Mouse (Mus musculus) E14TG2a.4 (cell line): ENCODE data around the gene Canx.
A peak's percentile ranks its signal among the peaks of the same experiment; 100 is the strongest.
"Not testable (repeated sequence)": the region's sequence is repeated elsewhere in the genome, so short reads cannot be mapped to it uniquely, and the experiment has no call there.

Experiments used
- H3K27me3 ChIP-seq: 2 replicates; pipeline ENCODE4 v1.6.1; 2014; ENCODE audit warnings: low read length, control low read depth; ENCODE audit not compliant: insufficient read depth
- H3K36me3 ChIP-seq: 2 replicates; pipeline ENCODE4 v1.6.1; 2014; ENCODE audit warnings: low read length, control low read depth; ENCODE audit not compliant: insufficient read depth
- H3K4me1 ChIP-seq: replicated peaks from 2 replicates; pipeline ENCODE4 v1.6.1; 2014; ENCODE audit warnings: low read depth, low read length, control low read depth
- H3K4me3 ChIP-seq: replicated peaks from 2 replicates; pipeline ENCODE4 v1.5.1; 2014; ENCODE audit warnings: mild to moderate bottlenecking, low read length
- H3K9me3 ChIP-seq: 2 replicates; pipeline ENCODE4 v1.6.1; 2014; ENCODE audit warnings: low read length, control low read depth
- CTCF ChIP-seq: conservative IDR thresholded peaks from 2 replicates; pipeline ENCODE4 v1.5.1; 2014; ENCODE audit warnings: low read length
- NANOG ChIP-seq: IDR thresholded peaks from 2 replicates; pipeline ENCODE4 v1.6.1; 2014; ENCODE audit warnings: borderline replicate concordance, low read length, mixed read lengths
- POU5F1 ChIP-seq: IDR thresholded peaks from 2 replicates; pipeline ENCODE4 v1.6.1; 2014; ENCODE audit warnings: low read length, borderline replicate concordance

Canx gene

DNA sequence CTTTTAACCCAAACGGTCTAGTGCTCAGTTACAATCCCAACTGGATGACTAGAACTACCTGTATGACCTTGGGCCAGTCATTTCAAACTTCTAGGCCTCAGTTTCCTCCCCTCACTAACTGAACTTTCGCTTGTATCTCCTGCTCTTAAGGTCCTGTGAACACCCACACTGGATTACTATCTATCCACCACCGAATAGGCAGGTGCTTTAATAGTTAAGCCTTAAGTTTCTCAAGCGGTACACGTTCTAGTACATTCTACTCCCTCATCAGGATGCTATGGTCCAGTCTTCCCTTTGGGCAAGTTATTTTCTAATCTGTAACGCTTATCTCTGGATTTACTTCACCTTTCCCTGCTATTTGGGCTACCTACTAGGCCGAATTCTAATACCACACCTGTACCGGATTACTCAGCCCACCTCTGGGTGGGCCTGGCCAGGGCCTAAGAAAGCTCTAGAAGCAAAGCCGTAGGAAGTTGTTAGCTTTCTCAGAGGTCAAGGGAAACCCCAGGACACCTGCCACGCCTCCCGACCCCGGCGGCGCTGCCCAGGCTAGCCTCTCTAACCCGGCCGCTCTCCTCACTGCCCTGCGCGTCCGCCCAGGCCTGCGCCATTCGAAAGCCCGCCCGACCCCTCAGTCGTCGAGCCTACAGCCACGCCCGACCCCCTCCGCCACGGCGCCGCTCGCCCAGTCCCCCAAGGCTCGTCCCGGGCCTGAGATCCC, 562 bp downstream of the Canx start:
- TF ChIP-seq NANOG, result no peak
- TF ChIP-seq POU5F1, result no peak
- no peak for TF ChIP-seq CTCF
- peaks cover 65% of the 10 kb centered on the region for H3K36me3 ChIP-seq

DNA sequence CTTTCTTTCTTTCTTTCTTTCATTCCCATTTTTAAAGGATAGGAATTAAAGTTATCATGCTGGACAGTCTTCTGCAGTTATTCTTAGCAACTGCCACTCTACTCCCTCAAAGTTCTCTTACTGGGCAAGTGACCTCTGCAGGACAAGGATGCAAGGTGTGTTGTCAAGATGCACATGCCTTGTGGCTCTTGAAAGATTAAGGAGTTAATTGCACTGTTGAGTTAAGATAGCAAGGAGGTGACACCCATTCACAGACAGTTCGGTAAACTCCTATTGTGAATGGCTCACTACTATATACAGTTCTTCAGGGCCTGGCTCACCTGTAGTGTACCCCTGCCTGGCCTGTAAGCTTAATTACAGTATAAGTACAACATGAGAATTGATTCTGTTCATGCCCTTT, 1.6 kb downstream of the Canx start:
- Histone ChIP-seq H3K36me3 (peaks cover 70% of the 10 kb centered on the region), H3K27me3 (no peaks in the 10 kb centered on the region), H3K4me1 (peaks cover 68% of the 10 kb centered on the region), H3K9me3 (no peaks in the 10 kb centered on the region), H3K4me3 (peak overlapping the region; percentile 95)
- TF ChIP-seq NANOG (no peak), CTCF (no peak), POU5F1 (no peak)

More for the DNA sequence above, 562 bp downstream of the Canx start:
- Histone ChIP-seq H3K4me1 (peaks cover 60% of the 10 kb centered on the region), H3K27me3 (no peaks in the 10 kb centered on the region), H3K9me3 (no peaks in the 10 kb centered on the region), H3K4me3 (peak overlapping the region; percentile 95)

DNA sequence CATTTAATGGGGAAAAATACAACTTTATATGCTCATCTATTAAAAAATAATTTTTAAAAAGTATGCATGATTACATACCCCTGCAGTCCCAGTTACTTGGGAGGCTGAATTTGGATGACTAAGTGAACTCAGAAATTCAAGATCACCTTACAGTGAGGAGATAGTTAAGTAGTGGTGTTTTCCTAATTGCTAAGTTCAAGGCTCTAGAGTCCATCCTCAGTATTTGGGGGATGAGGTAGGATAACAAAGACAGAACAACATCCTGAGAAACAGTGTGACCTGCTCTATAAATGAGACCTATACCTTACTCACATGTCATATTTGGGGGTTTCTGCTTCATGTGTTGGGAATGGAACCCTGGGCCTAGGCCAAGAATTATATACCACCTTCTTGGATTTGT, 3.1 kb downstream of the Canx start:
- H3K4me1 ChIP-seq, result peaks cover 68% of the 10 kb centered on the region
- peaks cover 67% of the 10 kb centered on the region for H3K36me3 ChIP-seq
- no peaks in the 10 kb centered on the region for H3K9me3 ChIP-seq
- H3K4me3 ChIP-seq, result peak overlapping the region; percentile 95; the same call in 1 of the 2 replicates
- no peaks in the 10 kb centered on the region for H3K27me3 ChIP-seq
- TF ChIP-seq POU5F1, result no peak
- no peak for TF ChIP-seq NANOG
- no peak for TF ChIP-seq CTCF

DNA sequence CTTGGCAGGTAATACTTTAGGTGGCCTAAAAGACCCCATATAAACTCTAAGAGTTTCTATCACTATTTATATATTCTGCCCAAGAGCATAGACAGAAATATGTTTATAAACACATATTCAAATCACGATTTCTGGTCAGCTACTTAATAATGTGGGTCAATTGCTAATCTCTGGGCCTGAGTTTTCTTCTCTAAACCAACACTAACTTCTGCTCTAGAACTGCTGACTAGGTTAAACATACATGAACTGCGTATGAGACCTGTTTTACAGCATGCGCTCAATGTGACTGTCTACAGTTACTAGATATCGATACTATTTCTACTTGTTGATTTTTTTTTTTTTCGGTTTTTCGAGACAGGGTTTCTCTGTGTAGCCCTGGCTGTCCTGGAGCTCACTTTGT, 4.2 kb downstream of the Canx start:
- Histone ChIP-seq H3K4me1 (peaks cover 67% of the 10 kb centered on the region), H3K9me3 (no peaks in the 10 kb centered on the region), H3K4me3 (no peak overlapping the region), H3K27me3 (no peaks in the 10 kb centered on the region), H3K36me3 (peaks cover 72% of the 10 kb centered on the region)
- TF ChIP-seq NANOG (no peak), POU5F1 (no peak), CTCF (no peak)

DNA sequence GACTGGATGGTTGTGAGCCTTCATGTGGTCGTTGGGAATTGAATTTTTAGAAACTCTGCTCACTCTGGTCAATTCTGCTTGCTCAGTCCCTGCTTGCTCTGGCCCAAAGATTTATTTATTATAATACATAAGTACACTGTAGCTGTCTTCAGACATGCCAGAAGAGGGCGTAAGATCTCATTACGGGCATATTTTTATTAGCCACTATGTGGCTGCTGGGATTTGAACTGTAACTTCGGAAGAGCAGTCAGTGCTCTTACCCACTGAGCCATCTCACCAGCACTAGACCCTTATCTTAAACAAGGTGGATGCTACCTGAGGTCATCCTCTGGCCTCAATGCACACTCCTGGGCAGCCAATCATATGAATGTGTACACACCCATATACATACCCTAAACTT, 6.1 kb downstream of the Canx start:
- not testable (repeated sequence) for H3K27me3 ChIP-seq, H3K4me3 ChIP-seq, H3K9me3 ChIP-seq
- Histone ChIP-seq H3K4me1 (peaks cover 79% of the 10 kb centered on the region), H3K36me3 (peaks cover 83% of the 10 kb centered on the region)

DNA sequence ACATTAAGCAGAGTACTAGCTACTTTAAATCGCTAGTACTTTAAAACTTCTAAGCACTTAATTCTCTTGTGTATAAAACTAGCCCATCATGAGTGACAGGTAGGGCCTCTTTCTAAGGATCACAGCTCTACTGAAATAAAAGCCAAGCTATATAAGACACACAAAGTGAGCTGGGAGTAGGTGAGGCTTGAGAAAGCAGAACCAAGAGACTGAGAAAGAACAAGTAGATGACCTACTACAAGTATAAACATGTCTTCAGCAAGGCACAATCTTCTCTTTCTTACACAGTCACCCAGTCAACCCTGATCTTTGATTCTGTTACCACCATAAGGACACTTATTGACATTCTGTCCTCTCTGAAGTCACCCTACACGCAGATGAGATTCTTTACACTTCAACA, 12.7 kb downstream of the Canx start:
- Histone ChIP-seq H3K36me3 (peaks cover 91% of the 10 kb centered on the region), H3K27me3 (no peaks in the 10 kb centered on the region), H3K4me3 (no peak overlapping the region), H3K4me1 (peaks cover 53% of the 10 kb centered on the region), H3K9me3 (no peaks in the 10 kb centered on the region)
- no peak for TF ChIP-seq POU5F1
- TF ChIP-seq NANOG, result no peak

DNA sequence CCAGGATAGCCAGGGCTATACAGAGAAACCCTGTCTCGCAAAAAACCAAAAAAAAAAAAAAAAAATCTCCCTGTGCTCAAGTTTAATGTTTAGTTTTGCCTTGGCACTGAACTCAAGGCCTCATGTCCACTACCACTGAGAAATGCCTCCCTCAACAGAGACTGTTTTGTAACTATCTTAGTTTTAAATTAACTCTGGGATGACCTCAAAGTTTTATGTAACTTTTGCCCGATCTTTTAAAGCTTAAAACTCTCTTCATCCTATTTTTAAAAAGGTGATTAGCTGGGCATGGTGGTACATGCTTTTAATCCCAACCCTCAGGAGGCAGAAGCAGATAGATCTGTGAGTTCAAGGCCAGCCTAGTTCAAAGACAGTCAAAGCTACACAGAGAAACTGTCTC, 22.1 kb downstream of the Canx start:
- TF ChIP-seq NANOG (no peak), POU5F1 (no peak), CTCF (no peak)

DNA sequence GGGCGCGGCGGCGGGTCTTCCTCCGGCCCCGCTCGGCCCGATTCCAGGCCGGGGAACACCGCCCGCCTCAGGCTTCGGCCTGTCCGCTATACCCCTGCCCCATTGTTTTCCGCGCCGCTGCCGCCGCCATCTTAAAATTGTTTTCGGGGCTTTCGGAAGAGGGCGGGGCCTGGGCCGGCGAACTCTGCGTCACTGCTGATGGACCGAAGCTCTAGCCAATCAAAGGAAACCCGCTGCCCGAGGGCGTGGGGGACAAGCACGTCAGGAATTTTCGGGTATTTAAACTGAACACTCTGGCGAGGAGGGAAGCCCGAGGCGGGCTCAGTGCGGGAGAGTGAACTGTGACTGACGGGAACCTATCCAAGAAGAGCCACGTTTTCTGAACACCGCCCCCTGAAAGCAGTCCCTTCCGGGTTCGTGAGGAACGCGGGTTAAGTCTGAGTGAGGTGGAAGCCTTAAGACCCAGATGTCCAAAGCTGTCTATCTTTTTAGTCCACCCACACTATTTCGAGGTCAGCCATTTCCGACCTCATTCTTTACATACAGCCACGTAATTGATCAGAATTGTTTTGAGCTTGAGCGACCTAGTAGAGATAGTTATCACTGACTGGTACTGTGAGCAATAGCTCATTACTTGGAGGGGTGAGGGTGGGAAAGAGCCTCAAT, 33.1 kb downstream of the Canx start, which contains the start of gene Maml1:
Gene Maml1, minus strand, starts transcription at position 122 of the 666 bp plus-strand sequence.
- Histone ChIP-seq H3K27me3 (no peaks in the 10 kb centered on the region), H3K36me3 (peaks cover 70% of the 10 kb centered on the region), H3K4me3 (peak within 1 kb of the TSS; percentile 92), H3K4me1 (peaks cover 60% of the 10 kb centered on the region), H3K9me3 (no peaks in the 10 kb centered on the region)
- TF ChIP-seq POU5F1 (no peak), CTCF (no peak), NANOG (no peak)

More for the DNA sequence above, 22.1 kb downstream of the Canx start:
- Histone ChIP-seq H3K27me3 (no peaks in the 10 kb centered on the region), H3K4me1 (peaks cover 28% of the 10 kb centered on the region), H3K9me3 (no peaks in the 10 kb centered on the region), H3K36me3 (peaks cover 100% of the 10 kb centered on the region), H3K4me3 (no peak overlapping the region)
